Mouse (Mus musculus): ENCODE measurements around the gene Zscan4-ps3. TPM values are rescaled to one million over a fixed set of nuclear protein-coding genes. Genes with fewer than 3 reads are reported as not detected.
"Not testable (repeated sequence)": the region's sequence is repeated elsewhere in the genome, so short reads cannot be mapped to it uniquely, and the experiment has no call there.

Gene Zscan4-ps3
- not detected for total RNA-seq (2022)

- not testable (repeated sequence) for DNase-seq (ENCODE audit: low spot score in 2 of 2)
These were observed at the start of gene Zscan4-ps3 for GRCm38 (mm10) chr7:11609008-11609407. Gene Zscan4-ps3 (plus strand): TSS chr7:11609308.

GRCm38 (mm10) chr7:11617082-11617481 lies 8.0 kb downstream of the Zscan4-ps3 start:
- not testable (repeated sequence) for DNase-seq (ENCODE audit: low spot score in 2 of 2)

Other genes with a start within 250 kb of the Zscan4-ps3 start
- not detected for gene Zscan4f, start 211.4 kb upstream of the Zscan4-ps3 start, total RNA-seq (2022)
- not detected for gene Zscan4-ps2, start 95.0 kb upstream of the Zscan4-ps3 start, total RNA-seq (2022)
- not detected for gene Vmn1r72, start 70.8 kb downstream of the Zscan4-ps3 start, total RNA-seq (2022)
- not detected for gene Vmn1r73, start 121.0 kb downstream of the Zscan4-ps3 start, total RNA-seq (2022)
- gene Vmn1r74, start 224.7 kb downstream of the Zscan4-ps3 start, total RNA-seq (2022), result not detected